Mouse (Mus musculus) neural tube, embryonic 13.5 days (tissue): ENCODE measurements around the gene Cenpp. TPM values are rescaled to one million over a fixed set of nuclear protein-coding genes. Genes with fewer than 3 reads are reported as not detected.

Experiments
- ATAC-seq: fragments of 200-750 bp; cut with Nextera tagmentation; 2 replicates; pipeline ENCODE4 v1.8.0; 2017; ENCODE audit warnings: low read depth, mild to moderate bottlenecking, moderate TSS enrichment, moderate library complexity
- H3K27ac ChIP-seq: fragments of 300-500 bp; sonication (generic); replicated peaks from 2 replicates; pipeline ENCODE4 v1.5.1; 2015; ENCODE audit warnings: moderate library complexity, mild to moderate bottlenecking, inconsistent platforms
- H3K27me3 ChIP-seq: fragments of 300-500 bp; sonication (generic); 2 replicates; pipeline ENCODE4 v1.6.1; 2015; ENCODE audit warnings: mild to moderate bottlenecking, inconsistent platforms
- H3K36me3 ChIP-seq: fragments of 300-500 bp; sonication (generic); 2 replicates; pipeline ENCODE4 v1.6.1; 2015; ENCODE audit warnings: mild to moderate bottlenecking, inconsistent platforms
- H3K4me1 ChIP-seq: fragments of 300-500 bp; sonication (generic); replicated peaks from 2 replicates; pipeline ENCODE4 v1.6.1; 2015; ENCODE audit warnings: inconsistent platforms
- H3K4me2 ChIP-seq: fragments of 300-500 bp; sonication (generic); 2 replicates; pipeline ENCODE4 v1.6.1; 2015; ENCODE audit warnings: inconsistent platforms, mild to moderate bottlenecking, moderate library complexity
- H3K4me3 ChIP-seq: fragments of 300-500 bp; sonication (generic); 2 replicates; pipeline ENCODE4 v1.5.1; 2015; ENCODE audit warnings: mild to moderate bottlenecking, inconsistent platforms
- H3K9ac ChIP-seq: fragments of 300-500 bp; sonication (generic); 2 replicates; pipeline ENCODE4 v1.6.1; 2015; ENCODE audit warnings: moderate library complexity, mild to moderate bottlenecking, inconsistent platforms
- H3K9me3 ChIP-seq: fragments of 300-500 bp; sonication (generic); 2 replicates; pipeline ENCODE4 v1.6.1; 2016; ENCODE audit warnings: inconsistent platforms
- WGBS: fragments of 180-500 bp; shearing (Covaris S2); methylation state at CpG from one replicate; pipeline ENCODE4 v1.1.7; 2015; 5-methylcytosine and 5-hydroxymethylcytosine counted together
- polyA plus RNA-seq: library from polyadenylated mRNA; unstranded; fragments of >200 nt; fragmentation: Nextera tagmentation; extraction: Ambion mirVana; gene quantifications from 2 replicates; pipeline ENCODE4 v1.2.1, GENCODE M21; 2015

Cenpp gene
- polyA plus RNA-seq, 1 experiment from 2014 or later, result 7.6 TPM

- no peaks in the 10 kb centered on the region for H3K27me3 ChIP-seq
- no peaks in the 10 kb centered on the region for H3K36me3 ChIP-seq
- WGBS, result 81% methylated on average over 8 of the region's 8 CpGs
- H3K9me3 ChIP-seq, result no peaks in the 10 kb centered on the region
- H3K9ac ChIP-seq, result no peak overlapping the region
- H3K4me1 ChIP-seq, result no peaks in the 10 kb centered on the region
- H3K4me3 ChIP-seq, result no peak overlapping the region
- no peak overlapping the region for H3K4me2 ChIP-seq
- H3K27ac ChIP-seq, result no peak overlapping the region
- no peak for ATAC-seq
Measured at GRCm38 (mm10) chr13:49584307-49585005, 68.1 kb downstream of the Cenpp start.

- H3K9me3 ChIP-seq, result no peaks in the 10 kb centered on the region
- H3K27me3 ChIP-seq, result no peaks in the 10 kb centered on the region
- H3K4me1 ChIP-seq, result no peaks in the 10 kb centered on the region
- H3K9ac ChIP-seq, result no peak overlapping the region
- H3K4me3 ChIP-seq, result no peak overlapping the region
- no peak overlapping the region for H3K4me2 ChIP-seq
- no peak for ATAC-seq
- no peaks in the 10 kb centered on the region for H3K36me3 ChIP-seq
- H3K27ac ChIP-seq, result no peak overlapping the region
Measured at GRCm38 (mm10) chr13:49583859-49584258, 68.7 kb downstream of the Cenpp start.

- no peak within 1 kb of the TSS for H3K9ac ChIP-seq
- WGBS, result 85% methylated on average over 8 of the region's 8 CpGs
- no peaks in the 10 kb centered on the region for H3K27me3 ChIP-seq
- H3K9me3 ChIP-seq, result no peaks in the 10 kb centered on the region
- H3K27ac ChIP-seq, result no peak within 1 kb of the TSS
- no peaks in the 10 kb centered on the region for H3K36me3 ChIP-seq
- no peak within 1 kb of the TSS for H3K4me2 ChIP-seq
- H3K4me1 ChIP-seq, result no peaks in the 10 kb centered on the region
- no peak for ATAC-seq
- H3K4me3 ChIP-seq, result no peak within 1 kb of the TSS
Measured at GRCm38 (mm10) chr13:49581541-49582530, 70.7 kb downstream of the Cenpp start, which contains the start of gene Omd. Gene Omd, plus strand, starts transcription at chr13:49582462.

GRCm38 (mm10) chr13:49571418-49571817 is 81.2 kb downstream of the Cenpp start:
- Histone ChIP-seq H3K27me3 (no peaks in the 10 kb centered on the region), H3K9ac (no peak overlapping the region), H3K27ac (no peak overlapping the region), H3K4me1 (no peaks in the 10 kb centered on the region), H3K4me3 (no peak overlapping the region), H3K4me2 (no peak overlapping the region), H3K9me3 (no peaks in the 10 kb centered on the region), H3K36me3 (no peaks in the 10 kb centered on the region)
- no peak for ATAC-seq
- 83% methylated on average over 2 of the region's 2 CpGs for WGBS

- H3K4me3 ChIP-seq, result no peak overlapping the region
Measured at GRCm38 (mm10) chr13:49570371-49570770, 82.2 kb downstream of the Cenpp start.

GRCm38 (mm10) chr13:49564347-49564746 is 88.2 kb downstream of the Cenpp start:
- ATAC-seq, result no peak
- Histone ChIP-seq H3K4me1 (no peaks in the 10 kb centered on the region), H3K36me3 (no peaks in the 10 kb centered on the region), H3K9ac (no peak overlapping the region), H3K4me2 (no peak overlapping the region), H3K27ac (no peak overlapping the region), H3K4me3 (no peak overlapping the region), H3K9me3 (no peaks in the 10 kb centered on the region), H3K27me3 (no peaks in the 10 kb centered on the region)
- 82% methylated on average over 1 of the region's 1 CpGs for WGBS

More at GRCm38 (mm10) chr13:49570371-49570770, 82.2 kb downstream of the Cenpp start:
- WGBS, result 70% methylated on average over 3 of the region's 3 CpGs
- Histone ChIP-seq H3K9me3 (no peaks in the 10 kb centered on the region), H3K36me3 (no peaks in the 10 kb centered on the region), H3K27ac (no peak overlapping the region), H3K4me1 (no peaks in the 10 kb centered on the region), H3K9ac (no peak overlapping the region), H3K4me2 (no peak overlapping the region), H3K27me3 (no peaks in the 10 kb centered on the region)
- ATAC-seq, result no peak

- 73% methylated on average over 2 of the region's 2 CpGs for WGBS
- no peak overlapping the region for H3K4me3 ChIP-seq
- H3K9ac ChIP-seq, result no peak overlapping the region
- H3K27ac ChIP-seq, result no peak overlapping the region
- no peaks in the 10 kb centered on the region for H3K4me1 ChIP-seq
- ATAC-seq, result no peak
- no peaks in the 10 kb centered on the region for H3K36me3 ChIP-seq
- no peaks in the 10 kb centered on the region for H3K27me3 ChIP-seq
- no peaks in the 10 kb centered on the region for H3K9me3 ChIP-seq
- H3K4me2 ChIP-seq, result no peak overlapping the region
Measured at GRCm38 (mm10) chr13:49560886-49561285, 91.7 kb downstream of the Cenpp start.

GRCm38 (mm10) chr13:49559185-49559584 is 93.4 kb downstream of the Cenpp start:
- Histone ChIP-seq H3K9me3 (no peaks in the 10 kb centered on the region), H3K4me2 (no peak overlapping the region), H3K36me3 (no peaks in the 10 kb centered on the region), H3K27me3 (no peaks in the 10 kb centered on the region), H3K4me3 (no peak overlapping the region), H3K4me1 (no peaks in the 10 kb centered on the region), H3K9ac (no peak overlapping the region), H3K27ac (no peak overlapping the region)
- 47% methylated on average over 2 of the region's 2 CpGs for WGBS
- ATAC-seq, result no peak

GRCm38 (mm10) chr13:49556924-49557323 is 95.7 kb downstream of the Cenpp start:
- no peaks in the 10 kb centered on the region for H3K4me1 ChIP-seq
- no peak overlapping the region for H3K4me3 ChIP-seq
- no peak overlapping the region for H3K27ac ChIP-seq
- ATAC-seq, result no peak
- no peak overlapping the region for H3K4me2 ChIP-seq
- H3K27me3 ChIP-seq, result no peaks in the 10 kb centered on the region
- 79% methylated on average over 1 of the region's 1 CpGs for WGBS
- no peaks in the 10 kb centered on the region for H3K36me3 ChIP-seq
- H3K9me3 ChIP-seq, result no peaks in the 10 kb centered on the region
- H3K9ac ChIP-seq, result no peak overlapping the region

- H3K27ac ChIP-seq, result no peak overlapping the region
- no peaks in the 10 kb centered on the region for H3K36me3 ChIP-seq
- ATAC-seq, result no peak
- H3K4me2 ChIP-seq, result no peak overlapping the region
- no peak overlapping the region for H3K4me3 ChIP-seq
- no peaks in the 10 kb centered on the region for H3K4me1 ChIP-seq
- no peak overlapping the region for H3K9ac ChIP-seq
- H3K9me3 ChIP-seq, result no peaks in the 10 kb centered on the region
- H3K27me3 ChIP-seq, result no peaks in the 10 kb centered on the region
- WGBS, result 94% methylated on average over 1 of the region's 1 CpGs
Measured at GRCm38 (mm10) chr13:49556203-49556602, 96.4 kb downstream of the Cenpp start.

- H3K9me3 ChIP-seq, result no peaks in the 10 kb centered on the region
- H3K36me3 ChIP-seq, result no peaks in the 10 kb centered on the region
- H3K27ac ChIP-seq, result no peak overlapping the region
- no peaks in the 10 kb centered on the region for H3K4me1 ChIP-seq
- WGBS, result 84% methylated on average over 5 of the region's 5 CpGs
- H3K9ac ChIP-seq, result no peak overlapping the region
- no peak for ATAC-seq
- no peak overlapping the region for H3K4me2 ChIP-seq
- H3K4me3 ChIP-seq, result no peak overlapping the region
- H3K27me3 ChIP-seq, result no peaks in the 10 kb centered on the region
Measured at GRCm38 (mm10) chr13:49554519-49554918, 98.1 kb downstream of the Cenpp start.

- 93% methylated on average over 3 of the region's 3 CpGs for WGBS
- ATAC-seq, result no peak
- H3K36me3 ChIP-seq, result no peaks in the 10 kb centered on the region
Measured at GRCm38 (mm10) chr13:49549616-49550015, 103.0 kb downstream of the Cenpp start.

More at GRCm38 (mm10) chr13:49549616-49550015, 103.0 kb downstream of the Cenpp start:
- no peaks in the 10 kb centered on the region for H3K9me3 ChIP-seq
- H3K9ac ChIP-seq, result no peak overlapping the region
- no peak overlapping the region for H3K27ac ChIP-seq
- H3K4me3 ChIP-seq, result no peak overlapping the region
- no peaks in the 10 kb centered on the region for H3K27me3 ChIP-seq
- no peak overlapping the region for H3K4me2 ChIP-seq
- H3K4me1 ChIP-seq, result no peaks in the 10 kb centered on the region
